Mouse (Mus musculus) CH12.LX (cell line): Measurements from ENCODE around the gene Nt5c2.

Experiments
- BHLHE40 ChIP-seq: IDR thresholded peaks from 2 replicates; pipeline ENCODE4 v1.6.1; 2011; ENCODE audit warnings: mild to moderate bottlenecking, low read depth, low read length, improper control_type of control experiment
- CTCF ChIP-seq, 2 experiments: IDR thresholded peaks in 1 of 2; conservative IDR thresholded peaks in 1 of 2; 2 replicates each; pipeline ENCODE4 v1.5.1; 2011 to 2012; ENCODE audit warnings: low read depth in 2 of 2, low read length in 2 of 2, improper control_type of control experiment in 1 of 2, inconsistent platforms in 1 of 2, mild to moderate bottlenecking in 1 of 2, moderate library complexity in 1 of 2
- ELF1 ChIP-seq: IDR thresholded peaks from 2 replicates; pipeline ENCODE4 v1.6.1; 2014; ENCODE audit warnings: low read depth, mild to moderate bottlenecking, inconsistent platforms, low read length, improper control_type of control experiment
- EP300 ChIP-seq: IDR thresholded peaks from 2 replicates; pipeline ENCODE4 v1.6.1; 2011; ENCODE audit warnings: low read length, improper control_type of control experiment
- GABPA ChIP-seq: IDR thresholded peaks from 2 replicates; pipeline ENCODE4 v1.6.1; 2012; ENCODE audit warnings: low read depth, low read length, improper control_type of control experiment, inconsistent platforms; ENCODE audit not compliant: insufficient replicate concordance
- MAX ChIP-seq: IDR thresholded peaks from 2 replicates; pipeline ENCODE4 v1.6.1; 2011; ENCODE audit warnings: low read length, improper control_type of control experiment
- MEF2A ChIP-seq: IDR thresholded peaks from 2 replicates; pipeline ENCODE4 v1.6.1; 2014; ENCODE audit warnings: low read depth, mild to moderate bottlenecking, inconsistent platforms, low read length, improper control_type of control experiment, borderline replicate concordance
- MXI1 ChIP-seq: IDR thresholded peaks from 2 replicates; pipeline ENCODE4 v1.6.1; 2011; ENCODE audit warnings: mild to moderate bottlenecking, low read depth, low read length, improper control_type of control experiment
- PAX5 ChIP-seq: IDR thresholded peaks from 2 replicates; pipeline ENCODE4 v1.6.1; 2012; ENCODE audit warnings: low read length, inconsistent platforms, mixed read lengths
- POLR2A ChIP-seq: IDR thresholded peaks from 2 replicates; pipeline ENCODE4 v1.6.1; 2011; ENCODE audit warnings: low read depth, mild to moderate bottlenecking, improper control_type of control experiment, low read length
- SMC3 ChIP-seq: IDR thresholded peaks from 2 replicates; pipeline ENCODE4 v1.6.1; 2011; ENCODE audit warnings: low read depth, low read length, improper control_type of control experiment
- USF2 ChIP-seq: conservative IDR thresholded peaks from 2 replicates; pipeline ENCODE4 v1.6.1; 2011; ENCODE audit warnings: low read depth, low read length, improper control_type of control experiment

DNA sequence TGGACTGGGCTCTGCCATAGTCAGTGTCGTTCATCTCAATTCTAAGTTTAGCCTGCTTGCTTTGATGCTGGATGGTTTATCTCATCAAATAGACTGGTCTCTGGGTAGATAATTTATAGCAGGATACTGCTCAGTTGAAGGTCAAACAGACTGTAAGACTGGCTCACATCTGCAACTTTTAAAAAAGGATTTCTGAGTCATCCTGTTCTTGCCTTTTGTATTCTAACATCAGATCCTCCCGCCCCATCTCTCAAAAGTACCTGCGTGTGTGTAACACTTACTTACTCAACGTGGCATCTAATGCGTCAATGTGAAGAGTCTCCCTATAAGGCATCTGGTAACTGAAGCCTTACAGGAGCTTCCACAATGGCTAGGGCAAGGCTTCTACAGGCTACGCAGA is 94.4 kb downstream of the Nt5c2 start:
- TF ChIP-seq CTCF (conservative IDR thresholded peaks at IDR 0.05 in 1 of 2, IDR thresholded peaks at IDR 0.05 in 1 of 2; ENCODE audit: low read depth in 2 of 2, low read length in 2 of 2) (no peak), ELF1 (no peak), MXI1 (no peak), USF2 (no peak), MAX (no peak), POLR2A (no peak), EP300 (no peak), BHLHE40 (no peak), PAX5 (no peak), MEF2A (no peak), GABPA (no peak), SMC3 (no peak)
